8 mouse cellular contexts compared by ENCODE assay signal in genomic region chr11:58903511-58904409, GRCm38 (mm10). TPM values are rescaled to one million over a fixed set of nuclear protein-coding genes. Genes with fewer than 3 reads are reported as not detected.
DNase-seq lines count a peak whose midpoint lies in the region; ATAC-seq lines count a peak whose summit lies in the region.

Gene Zfp39, minus strand, starts transcription at chr11:58904225.

- DNase-seq in ZHBTc4 (ENCODE audit: low read depth, low spot score) = peak; percentile 96
- peak; percentile 92 to 98 for DNase-seq in cerebellum, postnatal 4 days (ENCODE audit: low spot score in 2 of 2)
- peak; percentile 98 for DNase-seq in gastrocnemius, adult 18-20 months (ENCODE audit: low spot score)
- DNase-seq in left cerebral cortex, adult 18-20 months (ENCODE audit: low spot score in 2 of 2) = peak; percentile 95 to 97
- peak; percentile 97 to 98 for DNase-seq in lung, postnatal 4 days
- DNase-seq in retina, postnatal 1 day = peak; percentile 96
- peak; percentile 98 for DNase-seq in thymus, postnatal 4 days

- H3K36me3 ChIP-seq in hindbrain, embryonic 16.5 days (ENCODE audit: control insufficient read depth, insufficient read depth, low read length) = peaks cover 6% of the 10 kb centered on the region; the same call in 1 of the 2 replicates

- peak; percentile 99 for ATAC-seq in hindbrain, embryonic 16.5 days

- H3K4me1 ChIP-seq in hindbrain, embryonic 16.5 days (ENCODE audit: control insufficient read depth, insufficient read depth, low read depth, low read length) = peaks cover 9% of the 10 kb centered on the region

- peak within 1 kb of the TSS; percentile 87 for H3K4me2 ChIP-seq in hindbrain, embryonic 16.5 days (ENCODE audit: low read length)

- no peaks in the 10 kb centered on the region for H3K27me3 ChIP-seq in hindbrain, embryonic 16.5 days (replicated peaks; ENCODE audit: control insufficient read depth, insufficient read depth, low read length)

- peak within 1 kb of the TSS; percentile 79 for H3K4me3 ChIP-seq in hindbrain, embryonic 16.5 days (ENCODE audit: low read length)

- peak within 1 kb of the TSS; percentile 87 for H3K9ac ChIP-seq in hindbrain, embryonic 16.5 days (ENCODE audit: low read depth, low read length)

- under 1% methylated on average over 39 of the region's 40 CpGs for WGBS in hindbrain, embryonic 16.5 days

- H3K9me3 ChIP-seq in hindbrain, embryonic 16.5 days (ENCODE audit: control insufficient read depth, low read length) = no peaks in the 10 kb centered on the region

- H3K27ac ChIP-seq in hindbrain, embryonic 16.5 days (ENCODE audit: low read depth, low read length) = peak within 1 kb of the TSS; percentile 91

RNA-seq across cellular contexts. Expression of gene Zfp39, which starts in this region (rescaled TPM):
- total RNA-seq in gastrocnemius, adult 18-20 months (2021) = 1 to 10 TPM; 2.8 to 3.1 TPM
- polyA plus RNA-seq in hindbrain, embryonic 16.5 days (2015; fragmentation: Nextera tagmentation; extraction: Ambion mirVana) = 6.1 and 8.1 TPM in 2 replicates
- total RNA-seq in left cerebral cortex, adult 18-20 months (2021) = 1 to 10 TPM; 8.9 to 9.7 TPM

Comparison
In these comparisons a context has a peak if more than half of its experiments do, and no peak if none do; other contexts are left out.
1. Peak in every context shown above with its lines: DNase-seq, ATAC-seq, H3K4me3 ChIP-seq and H3K27ac ChIP-seq.